Mouse (Mus musculus) cerebellum, postnatal 25 days (tissue): ENCODE measurements at regions not wholly inside any gene's neighbourhood (a gene's known extent, or its start where the extent isn't known, plus 50 kb on each side); places are given as distances from the start of the nearest gene placed in this dataset.

Source experiments
- DNase-seq, 2 experiments: peaks; one replicate each; pipeline ENCODE4 v3.0.0; 2021; ENCODE audit warnings: mixed read lengths in 2 of 2

GRCm38 (mm10) chr16:7863406-7863805 is 561.5 kb downstream of the Tmem114 start:
- DNase-seq, result no peak

- no peak for DNase-seq
These were observed 585.8 kb downstream of the Tmem114 start for GRCm38 (mm10) chr16:7839139-7839538.

GRCm38 (mm10) chr16:7831142-7831541 is 593.8 kb downstream of the Tmem114 start:
- DNase-seq, result no peak

- DNase-seq, result peak; percentile 70 to 81
These were observed 594.8 kb downstream of the Tmem114 start for GRCm38 (mm10) chr16:7829939-7830650.

- no peak for DNase-seq
These were observed 623.8 kb downstream of the Tmem114 start for GRCm38 (mm10) chr16:7801161-7801560.

- DNase-seq, result no peak
These were observed 627.7 kb downstream of the Tmem114 start for GRCm38 (mm10) chr16:7797176-7797786.

GRCm38 (mm10) chr16:7795561-7795960 is 629.4 kb downstream of the Tmem114 start:
- no peak for DNase-seq

GRCm38 (mm10) chr16:7792521-7792920 is 632.4 kb downstream of the Tmem114 start:
- no peak for DNase-seq

- DNase-seq, result peak in 1 of 2 experiments; percentile 4
These were observed 634.7 kb downstream of the Tmem114 start for GRCm38 (mm10) chr16:7790260-7790659.

- peak; percentile 60 to 74 for DNase-seq
These were observed 636.7 kb downstream of the Tmem114 start for GRCm38 (mm10) chr16:7788209-7788608.

- no peak for DNase-seq
These were observed 643.4 kb downstream of the Tmem114 start for GRCm38 (mm10) chr16:7781506-7781905.

- DNase-seq, result no peak
These were observed 649.3 kb downstream of the Tmem114 start for GRCm38 (mm10) chr16:7775635-7776034.

- DNase-seq, result no peak
These were observed 656.5 kb downstream of the Tmem114 start for GRCm38 (mm10) chr16:7768433-7768832.

GRCm38 (mm10) chr16:7767691-7768090 is 657.2 kb downstream of the Tmem114 start:
- DNase-seq, result no peak

GRCm38 (mm10) chr16:7764383-7764782 is 660.6 kb downstream of the Tmem114 start:
- DNase-seq, result no peak

GRCm38 (mm10) chr16:7728186-7728585 is 696.8 kb downstream of the Tmem114 start:
- no peak for DNase-seq

GRCm38 (mm10) chr16:7725225-7725624 is 699.7 kb downstream of the Tmem114 start:
- no peak for DNase-seq

GRCm38 (mm10) chr16:7701471-7701870 is 723.5 kb downstream of the Tmem114 start:
- DNase-seq, result no peak

GRCm38 (mm10) chr16:7685484-7685883 is 739.5 kb downstream of the Tmem114 start:
- no peak for DNase-seq

- DNase-seq, result no peak
These were observed 758.8 kb downstream of the Tmem114 start for GRCm38 (mm10) chr16:7666096-7666495.

GRCm38 (mm10) chr16:7658133-7658532 is 766.8 kb downstream of the Tmem114 start:
- no peak for DNase-seq

GRCm38 (mm10) chr16:7654451-7654850 is 770.5 kb downstream of the Tmem114 start:
- DNase-seq, result no peak

GRCm38 (mm10) chr16:7649771-7650170 is 775.2 kb downstream of the Tmem114 start:
- DNase-seq, result no peak

GRCm38 (mm10) chr16:7647275-7647926 is 777.5 kb downstream of the Tmem114 start:
- no peak for DNase-seq
